Mouse (Mus musculus): ENCODE measurements around the gene Zfp553. TPM values are rescaled to one million over a fixed set of nuclear protein-coding genes. Genes with fewer than 3 reads are reported as not detected.

Zfp553 gene
- polyA plus RNA-seq, 1 experiment from 2014 or later, result 68.9 TPM

- H3K9me3 ChIP-seq (replicated peaks), result no peaks in the 10 kb centered on the region
- H3K4me1 ChIP-seq, result peaks cover 2% of the 10 kb centered on the region
- no peaks in the 10 kb centered on the region for H3K27me3 ChIP-seq
- no peak overlapping the region for H3K27ac ChIP-seq
- H3K36me3 ChIP-seq (ENCODE audit: poor library complexity, severe bottlenecking), result peaks cover 14% of the 10 kb centered on the region; the same call in 1 of the 2 replicates
- ATAC-seq, result no peak
- 92% methylated on average over 6 of the region's 6 CpGs for WGBS
- no peak overlapping the region for H3K4me3 ChIP-seq
- H3K9ac ChIP-seq, result no peak overlapping the region
- H3K4me2 ChIP-seq, result no peak overlapping the region
Observed at GRCm38 (mm10) chr7:127224616-127225015, 8.2 kb upstream of the Zfp553 start.

- Histone ChIP-seq H3K4me2 (no peak overlapping the region), H3K4me1 (peaks cover 9% of the 10 kb centered on the region), H3K9ac (no peak overlapping the region), H3K27me3 (no peaks in the 10 kb centered on the region), H3K27ac (no peak overlapping the region), H3K36me3 (ENCODE audit: poor library complexity, severe bottlenecking) (peaks cover 20% of the 10 kb centered on the region; the same call in 1 of the 2 replicates), H3K9me3 (replicated peaks) (no peaks in the 10 kb centered on the region), H3K4me3 (no peak overlapping the region)
- ATAC-seq, result no peak
- WGBS, result 89% methylated on average over 11 of the region's 11 CpGs
Observed at GRCm38 (mm10) chr7:127225147-127225995, 7.5 kb upstream of the Zfp553 start.

- H3K27me3 ChIP-seq, result no peaks in the 10 kb centered on the region
- no peak for ATAC-seq
- peaks cover 24% of the 10 kb centered on the region for H3K4me1 ChIP-seq
- H3K27ac ChIP-seq, result 0 out of 2 replicates have a peak overlapping the region, but pooled peaks have one; percentile 22
- H3K4me2 ChIP-seq, result no peak overlapping the region
- 58% methylated on average over 4 of the region's 4 CpGs for WGBS
- H3K36me3 ChIP-seq (ENCODE audit: poor library complexity, severe bottlenecking), result peaks cover 24% of the 10 kb centered on the region; the same call in 1 of the 2 replicates
- H3K4me3 ChIP-seq, result no peak overlapping the region
- H3K9me3 ChIP-seq (replicated peaks), result no peaks in the 10 kb centered on the region
- H3K9ac ChIP-seq, result no peak overlapping the region
Observed at GRCm38 (mm10) chr7:127228615-127229303, 4.1 kb upstream of the Zfp553 start.

GRCm38 (mm10) chr7:127231376-127231775 is 1.5 kb upstream of the Zfp553 start:
- no peak for ATAC-seq
- peak overlapping the region; percentile 90 for H3K4me2 ChIP-seq
- peak overlapping the region; percentile 94 for H3K4me3 ChIP-seq
- no peaks in the 10 kb centered on the region for H3K9me3 ChIP-seq (replicated peaks)
- H3K27me3 ChIP-seq, result no peaks in the 10 kb centered on the region
- H3K9ac ChIP-seq, result peak overlapping the region; percentile 97
- H3K27ac ChIP-seq, result peak overlapping the region; percentile 99; the same call in 1 of the 2 replicates
- H3K4me1 ChIP-seq, result peaks cover 38% of the 10 kb centered on the region
- H3K36me3 ChIP-seq (ENCODE audit: poor library complexity, severe bottlenecking), result peaks cover 39% of the 10 kb centered on the region
- 66% methylated on average over 3 of the region's 3 CpGs for WGBS

GRCm38 (mm10) chr7:127231826-127232621 is 837 bp upstream of the Zfp553 start:
- peaks cover 45% of the 10 kb centered on the region for H3K36me3 ChIP-seq (ENCODE audit: poor library complexity, severe bottlenecking)
- peak overlapping the region; percentile 99 for H3K27ac ChIP-seq
- H3K4me3 ChIP-seq, result peak overlapping the region; percentile 94
- ATAC-seq, result no peak
- H3K27me3 ChIP-seq, result no peaks in the 10 kb centered on the region
- H3K9me3 ChIP-seq (replicated peaks), result no peaks in the 10 kb centered on the region
- peaks cover 42% of the 10 kb centered on the region for H3K4me1 ChIP-seq
- H3K4me2 ChIP-seq, result peak overlapping the region; percentile 90
- 4% methylated on average over 20 of the region's 20 CpGs for WGBS
- peak overlapping the region; percentile 97 for H3K9ac ChIP-seq

- peaks cover 42% of the 10 kb centered on the region for H3K4me1 ChIP-seq
- peak; percentile 43; the same call in 1 of the 2 replicates for ATAC-seq
Observed at GRCm38 (mm10) chr7:127233368-127233749, 498 bp downstream of the Zfp553 start.

GRCm38 (mm10) chr7:127233765-127234164 is 904 bp downstream of the Zfp553 start:
- ATAC-seq, result no peak
- Histone ChIP-seq H3K27ac (peak overlapping the region; percentile 99), H3K27me3 (no peaks in the 10 kb centered on the region), H3K9ac (peak overlapping the region; percentile 97), H3K4me2 (peak overlapping the region; percentile 90), H3K9me3 (replicated peaks) (no peaks in the 10 kb centered on the region), H3K4me3 (peak overlapping the region; percentile 94), H3K36me3 (ENCODE audit: poor library complexity, severe bottlenecking) (peaks cover 60% of the 10 kb centered on the region), H3K4me1 (peaks cover 42% of the 10 kb centered on the region)
- WGBS, result 5% methylated on average over 9 of the region's 9 CpGs

More at GRCm38 (mm10) chr7:127233368-127233749, 498 bp downstream of the Zfp553 start:
- H3K27me3 ChIP-seq, result no peaks in the 10 kb centered on the region
- H3K4me2 ChIP-seq, result peak overlapping the region; percentile 90
- peak overlapping the region; percentile 99 for H3K27ac ChIP-seq
- H3K4me3 ChIP-seq, result peak overlapping the region; percentile 94
- H3K36me3 ChIP-seq (ENCODE audit: poor library complexity, severe bottlenecking), result peaks cover 59% of the 10 kb centered on the region
- H3K9ac ChIP-seq, result peak overlapping the region; percentile 97
- no peaks in the 10 kb centered on the region for H3K9me3 ChIP-seq (replicated peaks)
- WGBS, result under 1% methylated on average over 27 of the region's 27 CpGs

- Histone ChIP-seq H3K27me3 (no peaks in the 10 kb centered on the region), H3K36me3 (ENCODE audit: poor library complexity, severe bottlenecking) (peaks cover 58% of the 10 kb centered on the region), H3K4me1 (peaks cover 38% of the 10 kb centered on the region), H3K27ac (no peak overlapping the region), H3K4me3 (peak overlapping the region; percentile 94), H3K9ac (peak overlapping the region; percentile 97; the same call in 1 of the 2 replicates), H3K9me3 (replicated peaks) (no peaks in the 10 kb centered on the region), H3K4me2 (peak overlapping the region; percentile 90)
- ATAC-seq, result no peak
- WGBS, result 73% methylated on average over 2 of the region's 2 CpGs
Observed at GRCm38 (mm10) chr7:127234777-127235176, 1.9 kb downstream of the Zfp553 start.

- Histone ChIP-seq H3K4me2 (peak overlapping the region; percentile 75), H3K9me3 (replicated peaks) (no peaks in the 10 kb centered on the region), H3K36me3 (ENCODE audit: poor library complexity, severe bottlenecking) (peaks cover 35% of the 10 kb centered on the region), H3K27me3 (no peaks in the 10 kb centered on the region), H3K9ac (peak overlapping the region; percentile 90; the same call in 1 of the 2 replicates), H3K27ac (peak overlapping the region; percentile 87), H3K4me1 (peaks cover 26% of the 10 kb centered on the region), H3K4me3 (peak overlapping the region; percentile 85)
- no peak; the same call in 1 of the 2 replicates for ATAC-seq
- WGBS, result 38% methylated on average over 2 of the region's 2 CpGs
Observed at GRCm38 (mm10) chr7:127243361-127243867, 10.6 kb downstream of the Zfp553 start.

GRCm38 (mm10) chr7:127243870-127244657 is 11.2 kb downstream of the Zfp553 start, which contains the start of gene Zfp771:
Zfp771 (plus strand) TSS chr7:127244274.
- Histone ChIP-seq H3K4me3 (peak within 1 kb of the TSS; percentile 85), H3K9ac (peak within 1 kb of the TSS; percentile 90), H3K36me3 (ENCODE audit: poor library complexity, severe bottlenecking) (peaks cover 33% of the 10 kb centered on the region), H3K27ac (peak within 1 kb of the TSS; percentile 87), H3K4me2 (peak within 1 kb of the TSS; percentile 75), H3K27me3 (no peaks in the 10 kb centered on the region), H3K4me1 (peaks cover 26% of the 10 kb centered on the region), H3K9me3 (replicated peaks) (no peaks in the 10 kb centered on the region)
- peak; percentile 95 for ATAC-seq
- WGBS, result under 1% methylated on average over 49 of the region's 56 CpGs
